Mouse (Mus musculus) stomach, postnatal 0 days (tissue): ENCODE data around the gene Lipc.

ENCODE experiments used
- CTCF ChIP-seq: IDR thresholded peaks from 2 replicates; pipeline ENCODE4 v1.5.1; 2016; ENCODE audit warnings: antibody characterized with exemption, low read depth, mild to moderate bottlenecking, moderate library complexity
- EP300 ChIP-seq: optimal IDR thresholded peaks from 2 replicates; pipeline ENCODE3; 2016; ENCODE audit warnings: antibody characterized with exemption

DNA sequence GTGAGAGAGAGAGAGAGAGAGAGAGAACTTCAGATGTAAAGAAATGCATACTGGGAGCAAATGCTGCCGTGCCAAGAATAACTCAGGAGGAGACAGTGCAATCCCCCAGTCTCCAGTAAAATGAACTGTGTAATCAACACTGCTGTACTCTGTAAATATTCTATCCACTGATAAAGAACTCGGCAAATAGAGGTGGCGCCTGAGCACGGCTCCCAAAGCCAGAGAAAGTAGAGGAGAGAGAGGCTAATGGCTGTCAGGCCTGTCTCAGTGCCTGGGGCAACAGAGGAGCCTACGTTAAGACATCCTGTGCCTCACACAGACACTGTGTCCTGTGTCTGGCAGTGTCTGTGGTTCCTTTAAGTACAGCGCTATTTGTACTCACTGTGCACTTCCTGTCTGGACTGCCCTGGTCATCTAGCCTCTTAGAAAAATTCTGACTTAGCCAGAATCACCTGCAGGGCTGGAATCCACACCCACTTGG lies 111.1 kb downstream of the Lipc start:
- TF ChIP-seq CTCF, result no peak
- TF ChIP-seq EP300, result peak; percentile 37
